Mouse (Mus musculus) embryonic fibroblast, embryonic 13.5 days (primary cell): Measurements from ENCODE around the gene Terb1. TPM values are rescaled to one million over a fixed set of nuclear protein-coding genes. Genes with fewer than 3 reads are reported as not detected.

Experiments
- H3K27ac ChIP-seq: 2 replicates; pipeline ENCODE4 v1.5.1; 2012; ENCODE audit warnings: low read length, control low read depth, inconsistent platforms; ENCODE audit not compliant: insufficient read depth
- H3K4me1 ChIP-seq: 2 replicates; pipeline ENCODE4 v1.6.1; 2011; ENCODE audit warnings: low read length; ENCODE audit not compliant: control insufficient read depth, insufficient read depth
- H3K4me3 ChIP-seq: 2 replicates; pipeline ENCODE4 v1.5.1; 2011; ENCODE audit warnings: mild to moderate bottlenecking, control low read depth, low read length; ENCODE audit not compliant: insufficient read depth
- CTCF ChIP-seq: IDR thresholded peaks from 2 replicates; pipeline ENCODE4 v1.5.1; 2011; ENCODE audit warnings: mild to moderate bottlenecking, control low read depth, low read length, moderate library complexity, borderline replicate concordance; ENCODE audit not compliant: insufficient read depth
- POLR2A ChIP-seq: IDR thresholded peaks from 2 replicates; pipeline ENCODE4 v1.6.1; 2011; ENCODE audit warnings: low read depth, mild to moderate bottlenecking, control low read depth, low read length, moderate library complexity
- polyA plus RNA-seq: library from polyadenylated mRNA; stranded (reverse); fragments of >200 nt; gene quantifications from 2 replicates; pipeline ENCODE4 v1.2.4, GENCODE M21; 2011; ENCODE audit warnings: low read depth; ENCODE audit not compliant: missing spikeins, insufficient read length

The Terb1 gene
- polyA plus RNA-seq, 1 experiment, result 0.25 TPM

DNA sequence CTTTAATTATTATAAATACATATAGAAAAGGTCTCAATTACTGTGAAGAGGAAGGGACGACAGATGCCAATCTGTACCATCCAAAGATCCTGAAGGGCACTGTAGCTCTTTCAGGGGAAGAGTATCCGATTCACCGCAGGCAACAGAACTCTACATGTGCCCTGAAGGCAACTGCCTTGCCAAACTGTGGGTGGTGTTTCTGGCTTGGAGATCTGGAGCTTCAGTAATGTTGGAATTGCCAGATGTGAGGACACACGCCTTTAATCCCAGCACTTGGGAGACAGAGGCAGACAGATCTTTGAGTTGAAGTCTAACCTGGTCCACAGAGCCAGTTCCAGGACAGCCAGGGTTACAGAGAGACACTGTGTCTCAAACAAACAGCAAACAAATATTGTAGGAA is 29.2 kb upstream of the Terb1 start:
- TF ChIP-seq POLR2A (no peak), CTCF (no peak)
- no peak overlapping the region for H3K27ac ChIP-seq
- H3K4me3 ChIP-seq, result no peak overlapping the region
- H3K4me1 ChIP-seq, result no peaks in the 10 kb centered on the region; the same call in 1 of the 2 replicates

DNA sequence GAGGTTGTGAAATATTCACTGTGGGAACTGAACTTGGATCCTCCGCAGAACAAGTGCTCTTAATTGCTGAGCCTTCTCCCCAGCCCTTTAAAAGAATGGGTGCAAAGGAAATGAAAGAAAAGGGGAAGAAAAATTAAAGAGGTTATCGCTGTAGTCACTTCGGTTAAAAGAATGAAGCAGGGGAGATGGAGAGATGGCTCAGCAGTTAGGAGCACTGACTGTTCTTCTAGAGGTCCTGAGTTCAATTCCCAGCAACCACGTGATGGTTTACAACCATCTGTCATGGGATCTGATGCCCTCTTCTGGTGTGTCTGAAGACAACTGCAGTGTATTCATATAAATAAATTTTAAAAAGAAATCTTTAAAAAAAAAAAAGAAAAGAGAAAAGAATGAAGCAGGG is 26.3 kb upstream of the Terb1 start:
- TF ChIP-seq CTCF (no peak), POLR2A (no peak)
- H3K4me1 ChIP-seq, result no peaks in the 10 kb centered on the region
- no peak overlapping the region for H3K4me3 ChIP-seq
- H3K27ac ChIP-seq, result no peak overlapping the region

DNA sequence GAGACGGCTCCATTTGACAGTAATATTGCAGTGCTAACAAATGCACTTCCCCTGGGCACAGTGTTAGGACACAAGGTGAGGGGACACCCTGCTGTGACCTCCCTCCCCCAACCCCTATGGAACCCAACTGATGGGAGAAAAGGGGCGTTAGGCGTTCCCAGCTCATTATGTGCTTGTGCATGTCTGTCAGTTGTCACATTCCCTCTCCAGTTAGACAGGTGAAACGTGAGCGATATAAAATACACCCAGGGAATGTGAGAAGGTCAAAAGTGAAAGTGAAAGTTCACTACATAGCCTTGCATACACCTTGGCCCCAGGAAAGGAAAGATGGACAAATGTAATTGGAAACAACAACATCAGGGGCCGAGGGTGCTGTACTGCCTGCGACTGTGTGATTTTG is 25.7 kb upstream of the Terb1 start:
- TF ChIP-seq CTCF, result no peak
- TF ChIP-seq POLR2A, result no peak
- peak overlapping the region; percentile 20 for H3K4me3 ChIP-seq
- no peak overlapping the region for H3K27ac ChIP-seq
- no peaks in the 10 kb centered on the region for H3K4me1 ChIP-seq

DNA sequence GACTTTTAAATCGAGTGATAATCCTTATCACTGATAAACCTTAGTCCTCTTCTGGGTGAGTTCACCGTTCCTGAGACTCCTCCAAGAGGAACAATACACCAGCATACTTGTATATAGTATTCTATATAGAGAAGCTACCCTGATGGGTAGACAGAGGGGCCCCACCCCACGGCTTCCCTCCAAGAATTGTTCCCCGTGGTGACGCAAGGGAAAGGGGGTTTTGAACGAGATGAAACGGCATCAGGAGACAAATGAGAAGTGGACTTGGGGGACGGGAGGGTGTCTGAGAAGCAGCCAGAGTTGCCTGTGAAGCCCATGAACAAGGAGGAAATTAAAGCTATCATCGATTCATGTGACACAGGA is 25.1 kb upstream of the Terb1 start:
- no peak for TF ChIP-seq CTCF
- no peak for TF ChIP-seq POLR2A
- H3K4me3 ChIP-seq, result peak overlapping the region; percentile 9; the same call in 1 of the 2 replicates
- no peaks in the 10 kb centered on the region for H3K4me1 ChIP-seq
- H3K27ac ChIP-seq, result no peak overlapping the region

DNA sequence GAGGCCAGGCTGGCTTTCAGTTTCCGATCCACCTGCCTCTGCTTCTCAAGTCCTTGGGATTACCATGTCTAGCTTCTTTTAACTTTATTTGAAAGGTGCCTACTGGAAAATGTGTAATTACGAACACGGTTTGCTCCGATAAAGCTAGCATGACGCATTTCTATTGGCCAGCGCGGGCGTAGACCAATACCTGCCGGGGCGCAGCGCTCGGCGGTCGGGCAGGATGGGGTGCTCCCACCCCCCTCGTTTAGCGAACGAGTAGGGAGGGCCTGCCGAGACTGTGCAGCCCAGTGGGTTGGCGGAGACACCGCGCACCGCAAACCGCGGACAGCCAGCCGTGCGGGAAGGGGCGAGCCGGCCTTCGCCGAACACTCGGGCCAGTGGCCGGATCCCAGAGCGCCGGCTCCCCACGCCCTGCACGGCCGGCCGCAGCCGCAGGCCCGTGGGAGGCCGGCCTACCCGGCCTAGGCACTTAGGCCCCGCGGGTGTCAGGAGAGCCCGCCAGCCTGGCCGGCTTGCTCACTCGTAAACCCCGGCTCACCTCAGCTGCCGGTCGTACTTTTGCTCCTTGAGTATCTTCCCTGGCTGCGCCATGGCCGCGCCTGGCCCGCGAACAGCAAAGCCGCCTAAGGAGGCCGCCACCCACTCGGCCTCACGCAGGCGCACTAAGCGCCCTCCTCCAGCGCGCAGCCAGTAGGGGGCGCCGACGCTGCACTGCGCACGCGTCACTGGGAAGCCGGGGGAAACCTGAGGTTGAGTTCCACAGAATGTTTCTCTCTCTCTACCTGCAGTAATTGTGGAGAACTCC is 24.5 kb upstream of the Terb1 start, which contains the start of the genes Nae1 and Car7:
Gene Nae1, minus strand, starts transcription at position 667 of the 808 bp plus-strand sequence.
Gene Car7, plus strand, starts transcription at position 719 of the 808 bp plus-strand sequence.
- Histone ChIP-seq H3K27ac (no peak within 1 kb of the TSS), H3K4me3 (peak within 1 kb of the TSS; percentile 83), H3K4me1 (no peaks in the 10 kb centered on the region)
- TF ChIP-seq CTCF (peak; percentile 96), POLR2A (peak; percentile 96)

DNA sequence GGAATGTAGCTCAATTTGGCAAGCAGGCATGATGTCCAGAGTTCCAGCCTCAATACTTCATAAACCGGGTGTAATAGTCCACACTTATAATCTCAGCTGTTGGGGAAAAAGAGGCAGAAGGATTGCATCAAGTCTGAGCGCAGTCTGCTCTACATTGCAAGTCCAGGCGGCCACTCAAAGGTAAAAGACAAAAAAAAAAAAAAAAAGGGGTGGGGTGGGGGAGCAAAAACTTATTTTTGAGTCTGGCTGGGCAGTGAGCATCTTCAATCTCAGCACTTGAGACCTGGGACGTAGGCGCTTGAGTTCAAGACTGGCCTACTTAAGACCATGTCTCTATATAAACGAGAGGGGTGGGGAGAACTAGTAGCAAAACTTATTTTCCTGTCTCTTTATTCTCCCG is 23.8 kb upstream of the Terb1 start:
- Histone ChIP-seq H3K4me1 (no peaks in the 10 kb centered on the region), H3K27ac (no peak overlapping the region), H3K4me3 (peak overlapping the region; percentile 83)
- no peak for TF ChIP-seq POLR2A
- TF ChIP-seq CTCF, result no peak

DNA sequence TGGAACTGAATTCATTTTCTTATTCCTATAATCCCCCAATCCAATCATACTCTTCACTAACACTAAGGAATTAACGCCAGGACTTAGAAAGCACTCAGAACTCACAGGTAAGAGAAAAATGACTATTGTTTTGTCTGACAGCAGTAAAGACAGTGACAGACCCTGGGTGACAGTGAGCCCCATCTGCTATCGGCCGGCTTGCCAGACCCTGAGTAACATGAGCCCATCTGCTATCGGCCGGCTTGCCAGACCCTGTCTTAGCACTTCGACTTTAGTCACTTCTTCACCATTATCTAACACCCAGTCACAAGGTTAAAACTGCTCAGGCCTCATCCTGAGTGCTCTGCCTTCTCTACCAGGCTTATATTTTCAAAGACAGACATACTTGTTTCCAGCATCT is 20.0 kb upstream of the Terb1 start:
- no peaks in the 10 kb centered on the region for H3K4me1 ChIP-seq
- no peak overlapping the region for H3K27ac ChIP-seq
- no peak overlapping the region for H3K4me3 ChIP-seq
- TF ChIP-seq CTCF, result no peak
- TF ChIP-seq POLR2A, result no peak

DNA sequence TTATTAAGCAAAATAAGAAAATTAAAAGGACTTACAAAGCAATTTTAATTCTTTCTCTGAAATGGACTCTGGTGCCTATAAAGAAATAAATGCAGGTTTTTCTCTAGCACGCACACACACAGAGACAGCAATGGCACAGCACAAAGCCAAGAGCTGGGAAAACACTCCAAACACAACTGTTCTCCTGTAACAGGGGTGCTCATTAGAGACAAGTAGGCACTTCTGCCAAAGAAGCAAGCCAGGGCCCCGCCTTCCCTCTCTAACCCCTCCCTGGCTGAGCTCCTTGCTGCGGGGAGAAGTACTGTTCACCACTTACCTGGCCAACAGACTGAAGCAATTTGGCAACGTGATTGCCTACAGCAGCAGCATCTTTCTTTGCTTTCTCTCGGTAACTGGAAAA is 8.2 kb upstream of the Terb1 start:
- H3K4me3 ChIP-seq, result no peak overlapping the region
- H3K4me1 ChIP-seq, result no peaks in the 10 kb centered on the region
- TF ChIP-seq POLR2A, result no peak
- no peak overlapping the region for H3K27ac ChIP-seq

DNA sequence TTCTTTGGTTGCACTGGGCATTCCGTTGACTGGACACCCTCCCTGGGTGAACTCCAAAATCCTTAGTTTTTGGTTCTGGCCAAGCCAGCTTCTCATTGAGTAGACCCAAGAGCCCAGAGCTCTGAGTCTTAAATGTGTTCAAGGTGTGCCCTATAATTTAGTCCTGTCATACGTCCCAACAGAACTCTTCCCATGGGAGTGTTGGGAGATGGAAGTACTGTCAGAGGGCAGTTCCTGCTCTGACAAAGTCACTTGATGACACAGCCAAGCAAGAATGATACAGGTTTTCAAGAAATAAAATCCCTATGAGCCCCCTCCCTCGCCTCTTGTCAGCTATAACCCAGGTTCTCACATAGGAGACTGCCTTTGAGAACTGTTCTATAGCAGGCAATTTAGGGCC is 424 bp upstream of the Terb1 start:
- H3K27ac ChIP-seq, result no peak overlapping the region
- TF ChIP-seq CTCF, result no peak
- TF ChIP-seq POLR2A, result no peak
- H3K4me3 ChIP-seq, result no peak overlapping the region
- no peaks in the 10 kb centered on the region for H3K4me1 ChIP-seq

DNA sequence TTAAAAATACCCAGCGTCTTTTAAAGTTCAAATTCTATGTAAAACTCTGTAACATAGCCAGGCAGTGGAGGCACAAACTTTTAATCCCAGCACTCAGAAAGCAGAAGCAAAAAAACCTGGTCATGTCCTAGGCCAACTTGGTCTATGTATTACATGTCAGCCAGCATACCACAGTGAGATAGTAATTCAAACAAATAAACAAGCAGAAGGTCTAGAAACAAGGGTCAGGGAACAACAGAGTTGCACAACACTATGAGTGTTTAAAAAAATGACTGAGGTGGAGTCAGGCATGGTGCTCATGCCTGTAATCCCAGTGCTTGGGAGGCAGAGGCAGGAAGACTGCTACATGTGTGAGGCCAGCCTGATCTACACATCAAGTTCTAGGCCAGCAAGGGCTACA is 30.6 kb downstream of the Terb1 start:
- H3K27ac ChIP-seq, result no peak overlapping the region
- no peak overlapping the region for H3K4me3 ChIP-seq
- no peak for TF ChIP-seq POLR2A
- no peak for TF ChIP-seq CTCF
- no peaks in the 10 kb centered on the region for H3K4me1 ChIP-seq

DNA sequence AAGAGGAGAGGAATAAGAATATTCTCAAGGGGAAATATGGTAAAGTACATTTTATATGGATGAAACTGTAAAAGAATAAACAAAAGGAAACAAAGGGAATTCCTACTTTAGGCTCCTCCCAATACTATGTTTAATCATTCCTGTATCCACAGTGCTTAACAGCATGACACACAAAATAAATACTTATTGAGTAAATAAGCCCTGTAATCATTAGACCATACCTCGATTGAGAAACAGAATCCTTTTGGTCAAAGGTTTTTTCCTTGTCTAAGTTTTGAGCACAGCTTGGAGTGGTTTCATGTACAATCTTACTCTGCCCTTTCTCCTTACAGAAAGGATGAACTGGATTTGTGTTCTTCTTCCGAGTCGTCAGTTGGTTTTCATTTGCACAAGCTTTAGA is 37.2 kb downstream of the Terb1 start:
- H3K4me3 ChIP-seq, result no peak overlapping the region
- no peak overlapping the region for H3K27ac ChIP-seq
- H3K4me1 ChIP-seq, result no peaks in the 10 kb centered on the region
- TF ChIP-seq CTCF (no peak), POLR2A (no peak)

DNA sequence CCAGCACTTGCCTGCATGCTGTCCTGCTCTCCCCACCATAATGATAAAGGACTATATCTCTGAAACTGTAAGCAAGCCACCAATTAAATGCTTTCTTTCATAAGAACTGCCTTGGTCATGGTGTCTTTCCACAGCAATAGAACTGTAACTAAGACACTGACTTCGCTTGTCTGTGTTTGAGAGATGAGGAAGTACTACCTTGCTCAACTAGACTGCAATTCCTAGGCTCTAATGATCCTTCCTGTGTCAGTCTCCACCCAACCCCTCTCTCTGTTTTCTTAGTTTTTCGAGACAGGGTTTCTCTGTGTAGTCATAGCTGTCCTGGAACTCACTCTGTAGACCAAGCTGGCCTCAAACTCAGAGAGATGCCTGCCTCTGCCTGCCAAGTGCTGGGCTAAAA is 42.2 kb downstream of the Terb1 start:
- TF ChIP-seq POLR2A, result no peak
- TF ChIP-seq CTCF, result no peak

More for the DNA sequence above, 42.2 kb downstream of the Terb1 start:
- Histone ChIP-seq H3K4me1 (no peaks in the 10 kb centered on the region), H3K27ac (no peak overlapping the region), H3K4me3 (no peak overlapping the region)
